Mouse (Mus musculus) Patski (cell line): ENCODE measurements around the gene Rnasel. TPM values are rescaled to one million over a fixed set of nuclear protein-coding genes. Genes with fewer than 3 reads are reported as not detected.
"Not testable (repeated sequence)": the region's sequence is repeated elsewhere in the genome, so short reads cannot be mapped to it uniquely, and the experiment has no call there.

Source experiments
- ATAC-seq: fragments of 100-300 bp; one replicate; pipeline ENCODE4 v1.8.0; 2021
- CTCF ChIA-PET: fragments of 350-600 bp; sonication (Branson Sonifier 250); formaldehyde crosslinking; loops from one replicate; lab custom pipeline; 2022; ENCODE audit warnings: inconsistent platforms; lab: Charles Lee
- POLR2A ChIA-PET: fragments of 350-600 bp; sonication (Branson Sonifier 250); formaldehyde crosslinking; loops from one replicate; lab custom pipeline; 2022; ENCODE audit warnings: antibody characterized with exemption, inconsistent platforms; lab: Charles Lee
- DNase-seq: peaks from one replicate; pipeline ENCODE4 v3.0.0-alpha.2; 2011; ENCODE audit warnings: low read depth, low spot score
- H3K27me3 ChIP-seq: fragments of 371-371 bp; one replicate; pipeline ENCODE4 v1.5.1; 2021
- CTCF ChIP-seq: fragments of 100-300 bp; IDR thresholded peaks from one replicate; pipeline ENCODE4 v1.5.1; 2021
- in situ Hi-C: fragments of 300-500 bp; cut with MboI; formaldehyde crosslinking; loops from 3 replicates; pipeline ENCODE4 v1.11.1; 2018; ENCODE audit warnings: low pct_unique_long_range_greater_than_20kb, mixed read lengths
- polyA plus RNA-seq: library from polyadenylated mRNA; unstranded; gene quantifications from one replicate; pipeline ENCODE4 v1.2.3, GENCODE M21; 2021

Rnasel gene
- polyA plus RNA-seq, 1 experiment from 2014 or later: 8.1 TPM

GRCm38 (mm10) chr1:153766298-153766697, 17.1 kb downstream of the Rnasel start:
- no peak for TF ChIP-seq CTCF
- ChIA-PET POLR2A (no interaction called here), CTCF (no interaction called here)
- in situ Hi-C loops: no loop called here
- ATAC-seq: no peak
- no peaks in the 10 kb centered on the region for H3K27me3 ChIP-seq
- no peak for DNase-seq

GRCm38 (mm10) chr1:153767281-153767680, 18.1 kb downstream of the Rnasel start:
- DNase-seq (no peak), ATAC-seq (no peak)
- TF ChIP-seq CTCF: no peak
- in situ Hi-C loops: no loop called here
- ChIA-PET CTCF (no interaction called here), POLR2A (no interaction called here)
- no peaks in the 10 kb centered on the region for H3K27me3 ChIP-seq

- ChIA-PET POLR2A (no interaction called here), CTCF (no interaction called here)
- no peak for TF ChIP-seq CTCF
- no peak for DNase-seq
- no peak for ATAC-seq
- in situ Hi-C loops: no loop called here
- no peaks in the 10 kb centered on the region for H3K27me3 ChIP-seq
Measured at GRCm38 (mm10) chr1:153768465-153768864, 19.2 kb downstream of the Rnasel start.

GRCm38 (mm10) chr1:153769571-153769970, 20.3 kb downstream of the Rnasel start:
- POLR2A ChIA-PET, in situ Hi-C loops, CTCF ChIA-PET, DNase-seq, ATAC-seq, H3K27me3 ChIP-seq: not testable (repeated sequence)

GRCm38 (mm10) chr1:153769998-153770775, 21.0 kb downstream of the Rnasel start:
- CTCF ChIA-PET: no interaction called here
- DNase-seq: no peak
- POLR2A ChIA-PET: no interaction called here
- in situ Hi-C loops: no loop called here
- no peak for TF ChIP-seq CTCF
- no peak for ATAC-seq
- no peaks in the 10 kb centered on the region for H3K27me3 ChIP-seq

GRCm38 (mm10) chr1:153770776-153771167, 21.5 kb downstream of the Rnasel start:
- DNase-seq (no peak), ATAC-seq (no peak)
- TF ChIP-seq CTCF: no peak
- no peaks in the 10 kb centered on the region for H3K27me3 ChIP-seq
- in situ Hi-C loops: no loop called here
- CTCF ChIA-PET: no interaction called here
- POLR2A ChIA-PET: no interaction called here

GRCm38 (mm10) chr1:153775174-153775573, 25.9 kb downstream of the Rnasel start:
- no peak for DNase-seq
- TF ChIP-seq CTCF: no peak
- H3K27me3 ChIP-seq: no peaks in the 10 kb centered on the region
- in situ Hi-C loops: no loop called here
- POLR2A ChIA-PET: no interaction called here
- CTCF ChIA-PET: no interaction called here
- ATAC-seq: no peak

- CTCF ChIA-PET: interaction anchor here (1.4 kb wide), 1 partner anchor 20 kb away, joined by 3 read pairs; no protein-coding TSS in a partner anchor
- no peak for DNase-seq
- POLR2A ChIA-PET: interaction anchor here (1.2 kb wide), 1 partner anchor 27 kb away, joined by 3 read pairs; the partner anchor contains the start of gene Rnasel
- in situ Hi-C loops: no loop called here
- no peak for ATAC-seq
- no peak for TF ChIP-seq CTCF
- H3K27me3 ChIP-seq: no peaks in the 10 kb centered on the region
Measured at GRCm38 (mm10) chr1:153776257-153776656, 27.0 kb downstream of the Rnasel start.

GRCm38 (mm10) chr1:153778205-153778604, 29.0 kb downstream of the Rnasel start:
- no peak for TF ChIP-seq CTCF
- in situ Hi-C loops: no loop called here
- ChIA-PET CTCF (no interaction called here), POLR2A (no interaction called here)
- ATAC-seq (no peak), DNase-seq (no peak)
- H3K27me3 ChIP-seq: no peaks in the 10 kb centered on the region

GRCm38 (mm10) chr1:153783339-153783738, 34.1 kb downstream of the Rnasel start:
- DNase-seq: no peak

GRCm38 (mm10) chr1:153785608-153786007, 36.4 kb downstream of the Rnasel start:
- ChIA-PET POLR2A (no interaction called here), CTCF (no interaction called here)
- no peaks in the 10 kb centered on the region for H3K27me3 ChIP-seq
- in situ Hi-C loops: no loop called here
- TF ChIP-seq CTCF: no peak
- no peak for ATAC-seq
- no peak for DNase-seq

More at GRCm38 (mm10) chr1:153783339-153783738, 34.1 kb downstream of the Rnasel start:
- H3K27me3 ChIP-seq: no peaks in the 10 kb centered on the region
- in situ Hi-C loops: no loop called here
- POLR2A ChIA-PET: no interaction called here
- ATAC-seq: no peak
- no peak for TF ChIP-seq CTCF
- CTCF ChIA-PET: no interaction called here
